Mouse (Mus musculus) thymus, postnatal 10 days (tissue): ENCODE measurements around the gene Gpatch1.
"Not testable (repeated sequence)": the region's sequence is repeated elsewhere in the genome, so short reads cannot be mapped to it uniquely, and the experiment has no call there.

Source experiments
- DNase-seq, 2 experiments: peaks; one replicate each; pipeline ENCODE4 v3.0.0; 2021; ENCODE audit warnings: low spot score in 2 of 2

Gene Gpatch1

GRCm38 (mm10) chr7:35322732-35323420, 4.6 kb upstream of the Gpatch1 start:
- no peak for DNase-seq

- DNase-seq, result no peak
Measured at GRCm38 (mm10) chr7:35322161-35322560, 3.9 kb upstream of the Gpatch1 start.

- DNase-seq, result no peak
Measured at GRCm38 (mm10) chr7:35319755-35320154, 1.5 kb upstream of the Gpatch1 start.

- not testable (repeated sequence) for DNase-seq
Measured at GRCm38 (mm10) chr7:35319221-35319620, 981 bp upstream of the Gpatch1 start.

GRCm38 (mm10) chr7:35314156-35314555, 4.1 kb downstream of the Gpatch1 start:
- DNase-seq, result no peak

- DNase-seq, result no peak
Measured at GRCm38 (mm10) chr7:35311214-35311613, 7.0 kb downstream of the Gpatch1 start.

GRCm38 (mm10) chr7:35300792-35301191, 17.4 kb downstream of the Gpatch1 start:
- DNase-seq, result no peak

- no peak for DNase-seq
Measured at GRCm38 (mm10) chr7:35299656-35300055, 18.6 kb downstream of the Gpatch1 start.

GRCm38 (mm10) chr7:35297886-35298285, 20.4 kb downstream of the Gpatch1 start:
- no peak for DNase-seq

- no peak for DNase-seq
Measured at GRCm38 (mm10) chr7:35295631-35296030, 22.6 kb downstream of the Gpatch1 start.

GRCm38 (mm10) chr7:35293464-35293863, 24.8 kb downstream of the Gpatch1 start:
- DNase-seq, result no peak

GRCm38 (mm10) chr7:35278933-35279332, 39.3 kb downstream of the Gpatch1 start:
- DNase-seq, result no peak

GRCm38 (mm10) chr7:35277433-35277832, 40.8 kb downstream of the Gpatch1 start:
- no peak for DNase-seq

GRCm38 (mm10) chr7:35269443-35270024, 48.7 kb downstream of the Gpatch1 start:
- peak in 1 of 2 experiments; percentile 33 for DNase-seq

GRCm38 (mm10) chr7:35267841-35268240, 50.4 kb downstream of the Gpatch1 start:
- no peak for DNase-seq

- DNase-seq, result no peak
Measured at GRCm38 (mm10) chr7:35266666-35267065, 51.6 kb downstream of the Gpatch1 start.

GRCm38 (mm10) chr7:35264746-35265145, 53.5 kb downstream of the Gpatch1 start:
- peak in 1 of 2 experiments; percentile 48 for DNase-seq

- no peak for DNase-seq
Measured at GRCm38 (mm10) chr7:35263595-35264489, 54.4 kb downstream of the Gpatch1 start.

- no peak for DNase-seq
Measured at GRCm38 (mm10) chr7:35259384-35259783, 58.9 kb downstream of the Gpatch1 start.

GRCm38 (mm10) chr7:35258294-35258693, 59.9 kb downstream of the Gpatch1 start:
- no peak for DNase-seq

- DNase-seq, result no peak
Measured at GRCm38 (mm10) chr7:35252041-35252558, 66.1 kb downstream of the Gpatch1 start.

- not testable (repeated sequence) for DNase-seq
Measured at GRCm38 (mm10) chr7:35237935-35238334, 80.3 kb downstream of the Gpatch1 start.
